Mouse (Mus musculus): ENCODE measurements around the gene Taf1c. TPM values are rescaled to one million over a fixed set of nuclear protein-coding genes. Genes with fewer than 3 reads are reported as not detected.

Taf1c gene
- total RNA-seq, 2 experiments from 2014 or later = 15.8 to 15.9 TPM

- intact Hi-C loops (cut with DNase I) = no loop called here
Measured at GRCm38 (mm10) chr8:119623744-119624143, 18.7 kb upstream of the Taf1c start.

GRCm38 (mm10) chr8:119623061-119623460 lies 18.0 kb upstream of the Taf1c start:
- intact Hi-C loops (cut with DNase I) = no loop called here

More at GRCm38 (mm10) chr8:119623744-119624143, 18.7 kb upstream of the Taf1c start:
- no peak for DNase-seq

GRCm38 (mm10) chr8:119622555-119622954 lies 17.5 kb upstream of the Taf1c start:
- intact Hi-C loops (cut with DNase I) = no loop called here
- DNase-seq = no peak

More at GRCm38 (mm10) chr8:119623061-119623460, 18.0 kb upstream of the Taf1c start:
- DNase-seq = no peak

GRCm38 (mm10) chr8:119620848-119621465 lies 15.9 kb upstream of the Taf1c start:
- intact Hi-C loops (cut with DNase I) = no loop called here
- DNase-seq = no peak

- DNase-seq = no peak
- intact Hi-C loops (cut with DNase I) = no loop called here
Measured at GRCm38 (mm10) chr8:119620116-119620840, 15.3 kb upstream of the Taf1c start.

- intact Hi-C loops (cut with DNase I) = no loop called here
- DNase-seq = no peak
Measured at GRCm38 (mm10) chr8:119618887-119619286, 13.9 kb upstream of the Taf1c start.

GRCm38 (mm10) chr8:119617586-119617985 lies 12.6 kb upstream of the Taf1c start:
- intact Hi-C loops (cut with DNase I) = no loop called here
- DNase-seq = no peak

GRCm38 (mm10) chr8:119616811-119617210 lies 11.8 kb upstream of the Taf1c start:
- intact Hi-C loops (cut with DNase I) = no loop called here

GRCm38 (mm10) chr8:119616358-119616757 lies 11.3 kb upstream of the Taf1c start:
- DNase-seq = no peak
- intact Hi-C loops (cut with DNase I) = no loop called here

More at GRCm38 (mm10) chr8:119616811-119617210, 11.8 kb upstream of the Taf1c start:
- DNase-seq = no peak

GRCm38 (mm10) chr8:119615096-119615495 lies 10.1 kb upstream of the Taf1c start:
- intact Hi-C loops (cut with DNase I) = no loop called here
- no peak for DNase-seq

GRCm38 (mm10) chr8:119612471-119612870 lies 7.4 kb upstream of the Taf1c start, which contains the start of gene Adad2:
TSS of gene Adad2 (plus strand) at chr8:119612747.
- intact Hi-C loops (cut with DNase I) = no loop called here
- DNase-seq = no peak

- no peak for DNase-seq
- intact Hi-C loops (cut with DNase I) = loop anchor here (10.0 kb wide), 1 partner anchor 161 kb away; the partner anchor contains the start of gene Necab2
Measured at GRCm38 (mm10) chr8:119606224-119606623, 1.2 kb upstream of the Taf1c start.

GRCm38 (mm10) chr8:119604398-119604803 lies 621 bp downstream of the Taf1c start:
- DNase-seq = no peak
- intact Hi-C loops (cut with DNase I) = loop anchor here (10.0 kb wide), 1 partner anchor 160 kb away; the partner anchor contains the start of gene Necab2

GRCm38 (mm10) chr8:119603771-119604170 lies 1.3 kb downstream of the Taf1c start:
- DNase-seq = no peak
- intact Hi-C loops (cut with DNase I) = loop anchor here (10.0 kb wide), 1 partner anchor 159 kb away; the partner anchor contains the start of gene Necab2

- DNase-seq = no peak
- intact Hi-C loops (cut with DNase I) = no loop called here
Measured at GRCm38 (mm10) chr8:119591456-119591855, 13.6 kb downstream of the Taf1c start.

GRCm38 (mm10) chr8:119590348-119590747 lies 14.7 kb downstream of the Taf1c start:
- intact Hi-C loops (cut with DNase I) = no loop called here
- no peak for DNase-seq

GRCm38 (mm10) chr8:119588844-119589243 lies 16.2 kb downstream of the Taf1c start:
- DNase-seq = peak; percentile 22
- intact Hi-C loops (cut with DNase I) = no loop called here

- intact Hi-C loops (cut with DNase I) = no loop called here
- DNase-seq = no peak
Measured at GRCm38 (mm10) chr8:119588321-119588720, 16.7 kb downstream of the Taf1c start.

- intact Hi-C loops (cut with DNase I) = no loop called here
- no peak for DNase-seq
Measured at GRCm38 (mm10) chr8:119585901-119586300, 19.1 kb downstream of the Taf1c start.

GRCm38 (mm10) chr8:119580441-119581161 lies 24.4 kb downstream of the Taf1c start:
- intact Hi-C loops (cut with DNase I) = no loop called here
- no peak for DNase-seq

- intact Hi-C loops (cut with DNase I) = no loop called here
- no peak for DNase-seq
Measured at GRCm38 (mm10) chr8:119579096-119579495, 25.9 kb downstream of the Taf1c start.
